Mouse (Mus musculus): Measurements from ENCODE around the gene Plekho1. TPM values are rescaled to one million over a fixed set of nuclear protein-coding genes. Genes with fewer than 3 reads are reported as not detected.
"Not testable (repeated sequence)": the region's sequence is repeated elsewhere in the genome, so short reads cannot be mapped to it uniquely, and the experiment has no call there.

Gene Plekho1
- polyA plus RNA-seq, 1 experiment from 2014 or later, result 37.0 TPM

GRCm38 (mm10) chr3:95963230-95963629 is 32.6 kb downstream of the Plekho1 start:
- Histone ChIP-seq H3K27me3 (ENCODE audit: insufficient read depth, low read length) (no peaks in the 10 kb centered on the region), H3K4me3 (ENCODE audit: low read depth, low read length) (no peak overlapping the region), H3K27ac (ENCODE audit: low read depth) (no peak overlapping the region), H3K36me3 (ENCODE audit: insufficient read depth) (no peaks in the 10 kb centered on the region), H3K4me2 (no peak overlapping the region), H3K4me1 (ENCODE audit: insufficient read depth) (no peaks in the 10 kb centered on the region), H3K9ac (no peak overlapping the region), H3K9me3 (ENCODE audit: low read depth, low read length) (no peaks in the 10 kb centered on the region)
- WGBS, result 42% methylated on average over 2 of the region's 2 CpGs
- DNase-seq (no peak), ATAC-seq (ENCODE audit: insufficient read depth) (no peak)
- no peak for TF ChIP-seq CTCF (IDR thresholded peaks at IDR 0.05; ENCODE audit: low read depth)

GRCm38 (mm10) chr3:95962182-95962581 is 33.6 kb downstream of the Plekho1 start:
- H3K27me3 ChIP-seq (ENCODE audit: insufficient read depth, low read length); H3K4me2 ChIP-seq; DNase-seq; H3K36me3 ChIP-seq (ENCODE audit: insufficient read depth); H3K27ac ChIP-seq (ENCODE audit: low read depth); ATAC-seq (ENCODE audit: insufficient read depth); H3K9me3 ChIP-seq (ENCODE audit: low read depth, low read length); H3K4me1 ChIP-seq (ENCODE audit: insufficient read depth); H3K4me3 ChIP-seq (ENCODE audit: low read depth, low read length); H3K9ac ChIP-seq: not testable (repeated sequence)
- 71% methylated on average over 8 of the region's 8 CpGs for WGBS

GRCm38 (mm10) chr3:95959807-95960206 is 36.0 kb downstream of the Plekho1 start:
- ATAC-seq (ENCODE audit: insufficient read depth), result no peak
- peak; percentile 27 for DNase-seq

GRCm38 (mm10) chr3:95959082-95959481 is 36.7 kb downstream of the Plekho1 start:
- Histone ChIP-seq H3K9ac (no peak overlapping the region), H3K27ac (ENCODE audit: low read depth) (no peak overlapping the region), H3K36me3 (ENCODE audit: insufficient read depth) (no peaks in the 10 kb centered on the region), H3K4me1 (ENCODE audit: insufficient read depth) (no peaks in the 10 kb centered on the region), H3K9me3 (ENCODE audit: low read depth, low read length) (no peaks in the 10 kb centered on the region), H3K27me3 (ENCODE audit: insufficient read depth, low read length) (no peaks in the 10 kb centered on the region), H3K4me2 (no peak overlapping the region), H3K4me3 (ENCODE audit: low read depth, low read length) (no peak overlapping the region)
- WGBS, result 74% methylated on average over 5 of the region's 5 CpGs
- peak; percentile 60 for TF ChIP-seq CTCF (IDR thresholded peaks at IDR 0.05; ENCODE audit: low read depth)
- no peak for ATAC-seq (ENCODE audit: insufficient read depth)
- peak; percentile 71 for DNase-seq

More at GRCm38 (mm10) chr3:95959807-95960206, 36.0 kb downstream of the Plekho1 start:
- TF ChIP-seq CTCF (IDR thresholded peaks at IDR 0.05; ENCODE audit: low read depth), result no peak
- no peak overlapping the region for H3K9ac ChIP-seq
- H3K9me3 ChIP-seq (ENCODE audit: low read depth, low read length), result no peaks in the 10 kb centered on the region
- H3K4me2 ChIP-seq, result no peak overlapping the region
- no peak overlapping the region for H3K27ac ChIP-seq (ENCODE audit: low read depth)
- H3K36me3 ChIP-seq (ENCODE audit: insufficient read depth), result no peaks in the 10 kb centered on the region
- no peaks in the 10 kb centered on the region for H3K4me1 ChIP-seq (ENCODE audit: insufficient read depth)
- H3K4me3 ChIP-seq (ENCODE audit: low read depth, low read length), result no peak overlapping the region
- 97% methylated on average over 1 of the region's 1 CpGs for WGBS
- H3K27me3 ChIP-seq (ENCODE audit: insufficient read depth, low read length), result no peaks in the 10 kb centered on the region

- Histone ChIP-seq H3K4me3 (ENCODE audit: low read depth, low read length) (no peak overlapping the region), H3K36me3 (ENCODE audit: insufficient read depth) (no peaks in the 10 kb centered on the region), H3K9me3 (ENCODE audit: low read depth, low read length) (no peaks in the 10 kb centered on the region), H3K27me3 (ENCODE audit: insufficient read depth, low read length) (no peaks in the 10 kb centered on the region), H3K9ac (no peak overlapping the region), H3K27ac (ENCODE audit: low read depth) (peak overlapping the region; percentile 72), H3K4me1 (ENCODE audit: insufficient read depth) (no peaks in the 10 kb centered on the region), H3K4me2 (no peak overlapping the region)
- WGBS, result 28% methylated on average over 8 of the region's 8 CpGs
- TF ChIP-seq CTCF (IDR thresholded peaks at IDR 0.05; ENCODE audit: low read depth), result no peak
- peak; percentile 46 for ATAC-seq (ENCODE audit: insufficient read depth)
- peak; percentile 88 for DNase-seq
Observed at GRCm38 (mm10) chr3:95957359-95958148, 38.2 kb downstream of the Plekho1 start.

GRCm38 (mm10) chr3:95955318-95955717 is 40.5 kb downstream of the Plekho1 start:
- DNase-seq (no peak), ATAC-seq (ENCODE audit: insufficient read depth) (no peak)
- Histone ChIP-seq H3K4me2 (no peak overlapping the region), H3K9me3 (ENCODE audit: low read depth, low read length) (no peaks in the 10 kb centered on the region), H3K4me1 (ENCODE audit: insufficient read depth) (no peaks in the 10 kb centered on the region), H3K27me3 (ENCODE audit: insufficient read depth, low read length) (no peaks in the 10 kb centered on the region), H3K36me3 (ENCODE audit: insufficient read depth) (no peaks in the 10 kb centered on the region), H3K4me3 (ENCODE audit: low read depth, low read length) (no peak overlapping the region), H3K27ac (ENCODE audit: low read depth) (no peak overlapping the region), H3K9ac (no peak overlapping the region)
- TF ChIP-seq CTCF (IDR thresholded peaks at IDR 0.05; ENCODE audit: low read depth), result no peak
- WGBS, result 89% methylated on average over 5 of the region's 5 CpGs

- not testable (repeated sequence) for H3K4me1 ChIP-seq (ENCODE audit: insufficient read depth); H3K36me3 ChIP-seq (ENCODE audit: insufficient read depth); DNase-seq; H3K27ac ChIP-seq (ENCODE audit: low read depth); H3K9ac ChIP-seq; H3K4me3 ChIP-seq (ENCODE audit: low read depth, low read length); H3K9me3 ChIP-seq (ENCODE audit: low read depth, low read length); H3K4me2 ChIP-seq; ATAC-seq (ENCODE audit: insufficient read depth); H3K27me3 ChIP-seq (ENCODE audit: insufficient read depth, low read length)
- 87% methylated on average over 12 of the region's 12 CpGs for WGBS
Observed at GRCm38 (mm10) chr3:95954648-95955173, 41.1 kb downstream of the Plekho1 start.

Data from lung, embryonic 14.5 days (tissue).